In the genomic region with DNA sequence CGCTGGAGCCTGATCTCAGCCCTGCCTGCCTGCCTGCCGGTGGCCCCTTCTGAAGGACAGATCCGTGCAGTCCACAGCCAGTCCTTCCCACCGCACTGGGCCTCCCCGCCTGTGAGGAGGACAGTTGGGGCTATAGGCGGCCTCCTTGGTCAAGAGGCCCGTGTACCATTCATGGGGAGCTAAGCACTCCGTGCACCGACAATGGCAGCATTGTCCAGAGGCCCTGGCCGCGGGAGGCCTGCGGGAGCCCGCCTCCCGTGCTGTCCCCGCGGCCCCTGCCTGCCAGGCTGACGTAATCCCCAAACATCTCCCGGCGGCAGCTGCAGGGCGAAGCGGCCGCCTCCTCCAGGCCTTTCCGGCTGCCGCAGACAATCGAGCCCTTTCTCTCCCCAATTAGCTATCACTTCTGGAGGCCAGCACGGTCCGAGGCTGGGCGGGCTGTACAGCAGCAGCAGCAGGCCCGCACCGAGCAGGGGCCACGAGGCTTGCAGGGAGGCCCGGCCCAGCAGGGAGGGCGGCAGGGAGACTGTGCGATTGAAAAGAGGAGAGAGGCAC, we compare ENCODE assay signal across 9 mouse cellular contexts. TPM values are rescaled to one million over a fixed set of nuclear protein-coding genes. Genes with fewer than 3 reads are reported as not detected.
DNase-seq lines count a peak whose midpoint lies in the region; ATAC-seq and TF ChIP-seq lines count a peak whose summit lies in the region.
"Had no signal": no experiment of that assay in that cellular context is flagged by ENCODE, and none has a peak within 500 bp of the region (broad histone marks: within the 10 kb centered on the region; RNA-seq: fewer than 3 reads in every experiment).

No protein-coding gene starts in this region.

- H3K4me1 ChIP-seq in forebrain, embryonic 16.5 days (replicated peaks; ENCODE audit: control insufficient read depth, insufficient read depth, low read length): peaks cover 14% of the 10 kb centered on the region
- H3K4me1 ChIP-seq in lung, adult 2 months (ENCODE audit: control insufficient read depth, insufficient read depth, low read length): peaks cover 7% of the 10 kb centered on the region; the same call in 1 of the 2 replicates
- H3K4me1 ChIP-seq in olfactory bulb, adult 2 months (ENCODE audit: control insufficient read depth, insufficient read depth, low read length): peaks cover 13% of the 10 kb centered on the region

- peak; percentile 95 for ATAC-seq in forebrain, embryonic 16.5 days

- H3K9me3 ChIP-seq in forebrain, embryonic 16.5 days (ENCODE audit: control insufficient read depth, low read length): 0 out of 2 replicates have a peak, but pooled peaks cover 1% of the 10 kb centered on the region

- no peak overlapping the region for H3K4me3 ChIP-seq in C2C12 (ENCODE audit: insufficient read depth, poor library complexity, severe bottlenecking)
- no peak overlapping the region; the same call in 1 of the 2 replicates for H3K4me3 ChIP-seq in forebrain, embryonic 16.5 days (replicated peaks; ENCODE audit: low read length)
- peak overlapping the region; percentile 36 for H3K4me3 ChIP-seq in lung, adult 2 months (replicated peaks; ENCODE audit: extremely low read depth, low read depth, low read length)
- H3K4me3 ChIP-seq in olfactory bulb, adult 2 months (ENCODE audit: insufficient read depth, low read depth, low read length): peak overlapping the region; percentile 11; the same call in 1 of the 2 replicates

- H3K27me3 ChIP-seq in C2C12 (ENCODE audit: control insufficient read depth, insufficient read depth, insufficient read length): no peaks in the 10 kb centered on the region
- no peaks in the 10 kb centered on the region for H3K27me3 ChIP-seq in forebrain, embryonic 16.5 days (replicated peaks; ENCODE audit: control insufficient read depth, insufficient read depth, low read length)

- intact Hi-C loops in heart, postnatal 14 days (cut with DNase I): no loop called here

- peak overlapping the region; percentile 87 for H3K27ac ChIP-seq in forebrain, embryonic 16.5 days (ENCODE audit: low read length)
- H3K27ac ChIP-seq in olfactory bulb, adult 2 months (ENCODE audit: insufficient read depth, low read depth, low read length): peak overlapping the region; percentile 10

- WGBS in forebrain, embryonic 16.5 days: under 1% methylated on average over 34 of the region's 34 CpGs
- 7% methylated on average over 34 of the region's 34 CpGs for WGBS in lung, adult 2 months
- 12% methylated on average over 34 of the region's 34 CpGs for WGBS in olfactory bulb, adult 2 months

- peak; percentile 61 to 68 for DNase-seq in cerebellum, adult 18-20 months
- DNase-seq in heart, postnatal 14 days: peak; percentile 82 to 84
- DNase-seq in layer of hippocampus, adult 8-10 months (ENCODE audit: low spot score in 2 of 2): peak; percentile 73 to 82
- DNase-seq in lung, adult 2 months: peak; percentile 67
- DNase-seq in spleen, adult 18-20 months: no peak

- peak overlapping the region; percentile 34 for H3K4me2 ChIP-seq in forebrain, embryonic 16.5 days (ENCODE audit: low read length)

- H3K9ac ChIP-seq in forebrain, embryonic 16.5 days (replicated peaks; ENCODE audit: low read depth, low read length): peak overlapping the region; percentile 53

- no peaks in the 10 kb centered on the region for H3K36me3 ChIP-seq in C2C12 (ENCODE audit: control insufficient read depth, insufficient read depth)
- no peaks in the 10 kb centered on the region for H3K36me3 ChIP-seq in forebrain, embryonic 16.5 days (ENCODE audit: control insufficient read depth, insufficient read depth)

- no peak for TF ChIP-seq POLR2A in lung, adult 2 months (IDR thresholded peaks at IDR 0.05; ENCODE audit: borderline replicate concordance, extremely low read depth, low read depth, low read length)
- 0 out of 2 replicates have a peak, but pooled peaks have one; percentile 7 for TF ChIP-seq POLR2A in olfactory bulb, adult 2 months (IDR thresholded peaks at IDR 0.05; ENCODE audit: insufficient read depth, low read depth, low read length)

- no peak for TF ChIP-seq CTCF in C2C12 (IDR thresholded peaks at IDR 0.05; ENCODE audit: control insufficient read depth, insufficient read depth, insufficient read length)
- no peak for TF ChIP-seq CTCF in lung, adult 2 months (IDR thresholded peaks at IDR 0.05; ENCODE audit: insufficient read depth, low read length)
- TF ChIP-seq CTCF in olfactory bulb, adult 2 months (IDR thresholded peaks at IDR 0.05; ENCODE audit: insufficient read depth, low read depth, low read length): no peak

- no peaks in the 10 kb centered on the region for H3K79me3 ChIP-seq in C2C12 (ENCODE audit: low read depth)

- H3ac ChIP-seq in C2C12 (ENCODE audit: control insufficient read depth, insufficient read length, low read depth): peak overlapping the region; percentile 53

- no peaks in the 10 kb centered on the region for H3K79me2 ChIP-seq in C2C12 (ENCODE audit: control insufficient read depth, insufficient read depth)

TF ChIP-seq in C2C12, 6 proteins besides CTCF, POLR2A, EP300 and RAD21:
- TF ChIP-seq USF1 (IDR thresholded peaks at IDR 0.05; ENCODE audit: low read depth) (no peak), MYOD1 (IDR thresholded peaks at IDR 0.05; ENCODE audit: control insufficient read depth, insufficient read length, low read depth) (peak; percentile 69), MYOG (IDR thresholded peaks at IDR 0.05; ENCODE audit: control insufficient read depth, extremely low read depth, insufficient read length) (no peak), CEBPB (IDR thresholded peaks at IDR 0.05; ENCODE audit: low read depth) (no peak)

RNA-seq across cellular contexts. Expression of gene 1810010D01Rik, which starts 1.8 kb away (rescaled TPM):
- polyA plus RNA-seq in C2C12 (2012; fragmentation: generic; extraction: Trizol): not detected
- not detected in 2 replicates for polyA plus RNA-seq in forebrain, embryonic 16.5 days (2015; fragmentation: Nextera tagmentation; extraction: Ambion mirVana)
- total RNA-seq in heart, postnatal 14 days (2021): under 1 TPM in 1 of 2 experiments, not detected in 1; 0.43 TPM
- 1 to 10 TPM in 2 of 4 experiments, under 1 TPM in 1, not detected in 1; 0.62 to 1.6 (median 1.3) TPM for total RNA-seq in layer of hippocampus, adult 8-10 months (2022)
- polyA plus RNA-seq in lung, adult 2 months (2012; rRNA removed): 5.6 and 8.4 TPM in 2 replicates
- polyA plus RNA-seq in olfactory bulb, adult 2 months (2012; ENCODE audit: insufficient read depth, insufficient read length, low replicate concordance, missing spikeins): not detected in 2 replicates
- total RNA-seq: CH12.LX had no signal

Comparison
In these comparisons a context has a peak if more than half of its experiments do, and no peak if none do; other contexts are left out.
1. H3K4me3 ChIP-seq: peak in lung, adult 2 months (single experiment) and olfactory bulb, adult 2 months (single experiment); none in C2C12 (single experiment) and forebrain, embryonic 16.5 days (single experiment).
2. DNase-seq: peak in cerebellum, adult 18-20 months (2 of 2), heart, postnatal 14 days (2 of 2), layer of hippocampus, adult 8-10 months (2 of 2) and lung, adult 2 months (single experiment); none in spleen, adult 18-20 months (0 of 2).